18 mouse cellular contexts compared by ENCODE assay signal in the genomic region with DNA sequence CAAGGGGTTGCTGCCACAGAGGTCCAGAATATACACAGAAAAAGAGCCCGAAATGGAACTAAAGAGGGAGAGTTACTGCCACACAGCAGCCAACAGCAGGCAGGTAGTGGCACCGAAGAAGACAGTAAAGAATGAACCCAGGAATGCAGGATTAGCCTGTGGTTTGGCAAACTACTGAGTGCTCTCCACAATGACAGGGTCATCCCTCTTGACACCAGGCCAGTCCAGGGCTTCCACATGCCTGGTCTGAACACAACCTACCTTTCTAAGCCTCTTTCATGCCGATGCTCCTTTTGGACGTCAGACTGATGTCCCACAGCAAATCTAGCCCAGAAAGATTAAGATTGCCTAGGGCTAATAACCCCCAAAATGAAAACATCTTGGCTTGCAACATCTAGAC. TPM values are rescaled to one million over a fixed set of nuclear protein-coding genes. Genes with fewer than 3 reads are reported as not detected.
DNase-seq lines count a peak whose midpoint lies in the region; ATAC-seq lines count a peak whose summit lies in the region.
"Had no signal": no experiment of that assay in that cellular context is flagged by ENCODE, and none has a peak within 500 bp of the region (broad histone marks: within the 10 kb centered on the region; RNA-seq: fewer than 3 reads in every experiment).

No protein-coding gene starts in this region.

- intact Hi-C loops in heart, postnatal 25 days (cut with DNase I) = no loop called here

- ATAC-seq in megakaryocyte progenitor cell, adult 5-6 weeks (replicated peaks; ENCODE audit: poor library complexity) = no peak
- ATAC-seq: activated CD4-positive, CD25-positive, alpha-beta regulatory T cell, adult 4 months; CD4-positive, CD25-positive, alpha-beta regulatory T cell, adult 4 months; Patski had no signal

- DNase-seq in heart, adult 11 months = peak; percentile 67
- no peak for DNase-seq in heart, postnatal 25 days (ENCODE audit: low spot score)
- peak; percentile 53 for DNase-seq in Muller cell, postnatal 12 days (ENCODE audit: inconsistent ontology term)
- DNase-seq: adrenal gland, adult 2 months; adrenal gland, adult 8-10 months; adrenal gland, postnatal 10 days; adrenal gland, postnatal 14 days; adrenal gland, postnatal 25 days; adrenal gland, postnatal 36 days; B cell, adult 2 months; cerebellum, adult 11 months; cerebellum, adult 11-12 months; cerebellum, adult 18-20 months; cerebellum, adult 2 months had no signal

RNA-seq across cellular contexts. Expression of a gene that starts 15.1 kb away (rescaled TPM):
- total RNA-seq in heart, postnatal 25 days (2021) = 100 to 1,000 TPM; 250 to 253 TPM
- 251 and 258 TPM in 2 replicates for total RNA-seq in megakaryocyte progenitor cell, adult 5-6 weeks (2015)
- 275 and 310 TPM in 2 replicates for total RNA-seq in megakaryocyte progenitor cell, adult 5-6 weeks (2017)
